Mouse (Mus musculus): ENCODE measurements around the gene Vmn1r224. TPM values are rescaled to one million over a fixed set of nuclear protein-coding genes. Genes with fewer than 3 reads are reported as not detected.

The Vmn1r224 gene
- not detected for total RNA-seq (2021)
- long read RNA-seq, experiment 1: 0 reads
- long read RNA-seq, experiment 2: 0 reads

DNA sequence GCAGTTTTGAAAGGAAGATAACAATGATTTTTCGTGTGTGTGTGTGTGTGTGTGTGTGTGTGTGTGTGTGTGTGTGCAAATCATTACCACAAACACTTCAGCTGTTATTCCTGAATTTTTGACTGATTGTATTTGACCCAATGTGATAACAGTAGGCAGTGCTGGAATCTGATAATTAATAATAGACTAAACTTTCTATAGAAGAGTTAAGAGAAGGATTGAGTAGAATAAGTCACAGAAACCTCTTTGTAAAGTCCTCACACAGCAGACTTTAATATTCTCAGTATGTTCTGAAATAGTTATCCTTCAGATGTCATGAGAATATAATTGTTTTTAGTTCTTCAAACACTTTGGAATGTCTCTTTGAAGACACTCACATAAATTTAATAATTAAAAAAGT is at the start of gene Vmn1r224:
TSS of gene Vmn1r224 (plus strand) at position 301 of the 400 bp plus-strand sequence.
- no peak for DNase-seq (ENCODE audit: low spot score in 2 of 2)

- no peak for DNase-seq (ENCODE audit: low spot score in 2 of 2)
These were observed 14.8 kb upstream of the Vmn1r224 start for GRCm38 (mm10) chr17:20399105-20399504.

- DNase-seq (ENCODE audit: low spot score in 2 of 2): no peak
These were observed 25.3 kb downstream of the Vmn1r224 start for GRCm38 (mm10) chr17:20439263-20439662.

DNA sequence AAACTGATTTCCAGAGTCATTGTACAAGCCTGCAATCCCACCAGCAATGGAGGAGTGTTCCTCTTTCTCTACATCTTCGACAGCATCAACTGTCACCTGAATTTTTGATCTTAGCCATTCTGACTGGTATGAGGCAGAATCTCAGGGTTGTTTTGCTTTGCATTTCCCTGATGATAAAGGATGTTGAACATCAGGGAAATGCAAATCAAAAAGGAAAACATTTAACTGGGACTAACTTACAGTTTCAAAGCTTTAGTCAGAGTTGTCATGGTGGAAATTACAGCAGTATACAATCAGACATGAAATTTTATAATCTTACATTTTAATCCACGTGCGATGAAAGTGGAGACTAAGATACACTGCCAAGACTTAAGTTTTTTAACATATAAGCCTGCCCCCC is 59.4 kb downstream of the Vmn1r224 start:
- DNase-seq (ENCODE audit: low spot score in 2 of 2): no peak

Other genes starting within 250 kb of the Vmn1r224 start
- not detected for gene Fpr-rs6, start 231.0 kb upstream of the Vmn1r224 start, total RNA-seq (2021)
- gene Vmn2r105, start 179.1 kb upstream of the Vmn1r224 start, total RNA-seq (2021): not detected
- gene Vmn2r106, start 128.6 kb upstream of the Vmn1r224 start, total RNA-seq (2021): not detected
- not detected for gene Vmn2r107, start 68.9 kb upstream of the Vmn1r224 start, total RNA-seq (2021)
- gene Vmn2r108, start 67.2 kb downstream of the Vmn1r224 start, total RNA-seq (2021): not detected
- gene Vmn1r225, start 84.0 kb downstream of the Vmn1r224 start, total RNA-seq (2021): not detected
- not detected for gene Vmn2r109, start 150.6 kb downstream of the Vmn1r224 start, total RNA-seq (2021)
- not detected for gene Vmn2r110, start 182.3 kb downstream of the Vmn1r224 start, total RNA-seq (2021)
- gene Fpr-rs3, start 210.7 kb downstream of the Vmn1r224 start, total RNA-seq (2021): not detected